Mouse (Mus musculus) embryonic stem cell, embryonic (primary cell): ENCODE results near the gene Rexo4.

Source experiments
- CTCF ChIA-PET, 4 experiments: fragments of 300-600 bp in 2 of 4; fragments of 350-600 bp in 2 of 4; sonication (Branson Sonifier 250); formaldehyde crosslinking; loops; one replicate each; lab custom pipeline; 2022; ENCODE audit warnings: inconsistent platforms in 2 of 4; lab: Charles Lee
- POLR2A ChIA-PET, 4 experiments: fragments of 300-600 bp in 2 of 4; fragments of 350-600 bp in 2 of 4; sonication (Branson Sonifier 250); formaldehyde crosslinking; loops; one replicate each; lab custom pipeline; 2022; ENCODE audit warnings: antibody characterized with exemption in 4 of 4, inconsistent platforms in 1 of 4; lab: Charles Lee

Gene Rexo4

DNA sequence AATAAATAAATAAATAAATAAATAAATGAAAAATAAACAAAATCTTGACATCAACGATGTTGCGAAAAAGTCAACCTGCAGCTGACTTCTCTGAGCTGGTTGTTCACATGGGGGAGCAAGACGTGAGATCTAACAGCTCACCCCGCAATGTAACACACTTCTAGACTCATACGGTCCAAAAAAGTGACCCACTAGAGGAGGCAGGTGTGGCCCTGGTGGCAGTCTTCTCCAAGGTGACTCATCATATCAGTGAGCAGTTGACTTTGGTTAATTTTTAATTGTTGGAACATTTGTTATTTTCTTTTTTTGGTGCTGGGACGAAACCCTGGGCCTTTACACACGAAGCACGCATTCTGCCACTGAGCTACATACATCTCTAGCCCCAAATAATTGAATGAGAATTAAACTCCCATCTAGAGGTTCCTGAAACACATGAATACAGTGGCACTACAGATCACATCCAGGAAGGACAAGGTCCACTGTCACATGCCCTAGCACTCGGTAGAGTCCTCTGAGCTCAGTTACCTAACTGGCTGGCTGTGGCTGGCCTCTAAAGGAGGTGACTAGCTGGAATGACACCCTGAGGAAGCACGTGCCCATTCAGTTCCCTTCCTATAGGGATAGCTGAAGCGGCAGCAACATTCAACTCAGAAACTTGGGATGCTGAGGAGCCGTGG is 7.2 kb downstream of the Rexo4 start:
- ChIA-PET POLR2A (interaction anchor here in 3 of 4 experiments (0.9 to 1.4 kb wide), 5 partner anchors 8 to 54 kb away, joined by 3 to 6 read pairs (median 3); partner anchors contain the start of gene Surf6 (in 1 of the 3)), CTCF (interaction anchor here in 1 of 4 experiments (0.6 to 1.2 kb wide), 2 partner anchors 21 to 83 kb away, joined by 3 read pairs; no protein-coding TSS in a partner anchor)

DNA sequence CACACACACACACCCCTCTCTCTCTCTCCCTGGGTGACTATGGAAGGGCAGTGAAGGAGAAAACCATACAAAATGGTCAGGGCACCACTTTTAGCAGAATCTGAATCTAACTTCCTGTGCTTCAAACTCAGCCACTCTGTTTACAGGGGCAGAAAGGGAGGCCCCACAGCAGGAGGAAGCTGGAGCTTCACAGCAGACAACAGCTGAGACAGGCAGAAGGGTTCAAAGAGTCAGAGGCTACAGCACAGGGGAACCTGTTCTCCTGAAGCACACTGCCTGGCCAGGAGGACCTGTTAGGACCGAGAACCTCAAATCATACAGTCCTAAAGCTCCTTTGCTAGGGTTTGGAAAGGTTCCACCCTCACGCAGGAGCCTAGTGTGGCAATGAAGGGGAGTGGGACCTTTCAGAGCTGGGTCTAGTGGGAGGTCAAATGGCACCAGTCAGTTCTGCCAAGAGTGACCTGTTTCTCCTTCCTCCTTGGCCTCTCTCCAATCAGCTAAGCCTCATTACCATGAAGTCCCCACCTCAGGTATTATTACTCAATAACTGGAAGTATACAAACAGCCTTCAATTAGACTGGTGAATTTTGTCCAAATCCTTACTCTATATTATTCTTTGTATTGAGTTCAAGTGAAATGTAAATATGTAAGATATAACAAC is 9.3 kb downstream of the Rexo4 start:
- POLR2A ChIA-PET, result interaction anchor here in 1 of 4 experiments (0.8 to 1.3 kb wide), 4 partner anchors 9 to 319 kb away, joined by 3 to 4 read pairs (median 4); no protein-coding TSS in a partner anchor

DNA sequence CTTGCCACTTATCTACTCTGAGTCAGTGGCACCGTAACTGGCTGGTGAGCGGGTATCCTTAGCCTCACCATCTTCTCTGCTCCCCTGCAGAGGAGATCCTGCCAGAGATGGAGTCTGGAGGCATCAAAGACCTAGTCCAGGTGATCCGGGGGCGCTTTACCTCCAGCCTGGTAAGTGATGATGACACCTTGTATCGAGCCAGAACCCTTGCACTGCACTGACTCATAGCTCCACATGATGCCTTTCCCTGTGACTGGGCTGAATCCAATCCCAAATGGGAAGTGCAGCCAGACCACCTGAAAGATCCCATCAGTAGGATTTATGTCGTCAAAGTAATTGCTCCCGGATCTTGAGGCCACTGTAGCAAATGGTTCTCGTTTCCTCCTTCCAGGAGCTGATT is 11.3 kb downstream of the Rexo4 start:
- ChIA-PET CTCF (no interaction called here), POLR2A (interaction anchor here in 3 of 4 experiments (0.7 to 1.8 kb wide), 6 partner anchors 11 to 50 kb away, joined by 3 to 6 read pairs (median 4); partner anchors contain the start of gene Surf6 (in 1 of the 3))

More for the DNA sequence above, 9.3 kb downstream of the Rexo4 start:
- CTCF ChIA-PET, result no interaction called here

DNA sequence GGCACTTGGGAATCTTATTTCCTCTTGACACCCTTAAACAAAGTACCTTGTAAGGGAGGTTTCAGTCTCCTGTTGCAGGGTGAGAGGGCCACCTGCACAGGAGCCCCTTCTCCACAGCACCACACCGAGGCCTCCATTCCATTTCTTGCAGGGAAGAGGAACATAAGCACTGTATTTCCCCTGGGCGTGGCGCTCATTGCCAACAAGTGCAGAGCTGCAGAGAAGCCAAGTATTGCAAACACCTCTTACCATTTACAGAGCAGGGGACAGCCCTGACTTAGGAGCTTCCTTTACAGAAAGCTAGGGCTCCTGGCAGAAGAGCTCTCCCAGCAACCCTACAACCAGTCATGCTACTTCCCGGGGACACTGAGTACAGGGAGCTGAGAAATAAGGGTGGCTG is 12.0 kb downstream of the Rexo4 start:
- CTCF ChIA-PET, result interaction anchor here in 1 of 4 experiments (0.7 kb wide), 1 partner anchor 1313 kb away, joined by 6 read pairs; no protein-coding TSS in a partner anchor
- POLR2A ChIA-PET, result interaction anchor here (0.5 to 1.8 kb wide), 10 partner anchors 10 to 348 kb away, joined by 3 to 6 read pairs (median 3); partner anchors contain the start of genes Agpat2 (in 1 of the 4) and Surf6 (in 1 of the 4)

DNA sequence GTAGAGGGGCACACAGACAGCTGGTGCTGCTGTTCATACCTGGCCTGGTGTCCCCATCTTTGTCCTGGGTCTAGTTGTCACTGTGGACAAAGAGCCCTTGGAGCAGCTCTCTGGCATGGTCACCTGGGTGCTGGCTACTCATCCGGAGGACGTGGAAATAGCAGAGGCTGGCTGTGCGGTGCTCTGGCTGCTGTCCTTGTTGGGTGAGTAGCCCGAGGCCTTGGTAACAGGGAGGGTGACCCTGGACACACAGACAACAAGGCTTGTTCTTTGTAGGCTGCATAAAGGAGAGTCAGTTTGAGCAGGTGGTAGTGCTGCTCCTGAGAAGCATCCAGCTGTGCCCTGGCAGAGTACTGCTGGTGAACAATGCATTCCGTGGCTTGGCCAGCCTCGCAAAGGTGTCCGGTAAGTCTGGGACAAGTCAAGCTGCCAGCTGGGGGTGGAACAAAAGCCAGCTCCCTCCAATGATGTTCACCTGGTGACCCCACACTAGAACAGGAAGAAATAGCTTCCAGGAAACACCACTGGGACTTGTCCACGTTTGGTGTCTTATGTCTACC is 12.8 kb downstream of the Rexo4 start:
- CTCF ChIA-PET, result interaction anchor here in 1 of 4 experiments (0.7 kb wide), 1 partner anchor 1312 kb away, joined by 6 read pairs; no protein-coding TSS in a partner anchor
- POLR2A ChIA-PET, result interaction anchor here in 2 of 4 experiments (0.6 to 2.5 kb wide), 7 partner anchors 10 to 347 kb away, joined by 3 to 8 read pairs (median 3); partner anchors contain the start of genes Agpat2 (in 1 of the 2) and Surf6 (in 1 of the 2)

DNA sequence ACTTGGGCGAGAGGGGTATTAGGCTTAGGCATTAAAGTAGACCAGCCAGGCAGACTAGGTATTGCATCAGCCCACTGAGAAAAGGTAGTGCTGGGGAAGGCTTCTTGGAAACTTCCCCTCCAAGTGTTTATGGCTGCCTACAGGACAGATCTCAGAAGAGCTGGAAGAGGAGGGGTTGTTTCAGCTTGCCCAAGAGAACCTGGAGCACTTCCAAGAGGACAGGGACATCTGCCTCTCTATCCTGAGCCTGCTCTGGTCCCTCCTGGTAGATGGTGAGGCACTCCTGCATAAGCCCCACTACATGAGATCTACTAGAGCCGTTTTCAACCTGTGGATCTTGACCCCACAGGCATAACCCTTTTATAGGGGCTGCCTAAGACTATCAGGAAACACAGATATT is 13.8 kb downstream of the Rexo4 start:
- CTCF ChIA-PET, result no interaction called here
- POLR2A ChIA-PET, result interaction anchor here in 1 of 4 experiments (1.3 to 2.5 kb wide), 2 partner anchors 14 to 18 kb away, joined by 3 to 8 read pairs; no protein-coding TSS in a partner anchor

DNA sequence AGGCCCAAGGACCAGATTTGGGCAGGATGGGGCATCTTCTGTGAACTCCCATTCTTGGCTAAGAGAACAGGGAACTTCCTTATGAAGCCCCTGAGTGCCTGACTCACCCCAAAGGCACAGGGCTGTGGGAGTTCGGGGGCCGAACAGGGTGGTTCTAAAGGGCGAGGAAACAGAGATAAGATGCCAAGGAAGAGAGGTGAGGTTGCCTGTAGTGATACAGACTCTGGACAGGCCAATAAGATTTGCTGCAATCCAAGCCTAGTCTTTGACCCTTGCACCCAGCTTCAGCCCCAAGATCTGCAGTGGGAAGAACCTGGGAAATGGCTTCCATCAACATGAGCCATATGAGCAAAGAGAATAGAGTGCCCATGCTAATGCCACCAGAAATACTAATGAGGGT is 20.9 kb downstream of the Rexo4 start:
- CTCF ChIA-PET, result no interaction called here
- POLR2A ChIA-PET, result no interaction called here

DNA sequence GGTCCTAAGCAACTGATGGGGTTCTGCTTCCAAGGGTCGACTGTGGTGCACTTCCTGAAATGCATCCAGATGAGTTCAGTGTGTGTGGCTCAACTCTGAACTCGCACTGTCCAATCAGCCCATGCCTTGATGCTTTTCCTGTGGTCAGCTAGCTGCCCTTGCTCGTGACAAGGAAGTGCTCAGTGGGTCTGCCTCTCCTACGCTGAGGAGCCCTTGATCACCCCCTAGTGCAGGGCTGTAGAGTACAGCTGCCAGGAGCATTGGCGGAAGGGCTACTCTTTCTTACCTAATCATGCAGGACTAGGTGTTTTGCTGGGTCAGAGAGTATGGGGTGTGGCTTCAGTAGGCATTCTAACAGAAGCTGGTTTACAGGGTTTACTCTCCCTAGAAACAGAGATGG is 22.6 kb downstream of the Rexo4 start:
- POLR2A ChIA-PET, result interaction anchor here in 3 of 4 experiments (0.9 to 2.6 kb wide), 7 partner anchors 9 to 49 kb away, joined by 3 to 9 read pairs (median 4); no protein-coding TSS in a partner anchor
- CTCF ChIA-PET, result interaction anchor here in 1 of 4 experiments (1.5 to 1.9 kb wide), 2 partner anchors 12 to 86 kb away, joined by 4 to 6 read pairs; partner anchors contain the start of gene Slc2a6

DNA sequence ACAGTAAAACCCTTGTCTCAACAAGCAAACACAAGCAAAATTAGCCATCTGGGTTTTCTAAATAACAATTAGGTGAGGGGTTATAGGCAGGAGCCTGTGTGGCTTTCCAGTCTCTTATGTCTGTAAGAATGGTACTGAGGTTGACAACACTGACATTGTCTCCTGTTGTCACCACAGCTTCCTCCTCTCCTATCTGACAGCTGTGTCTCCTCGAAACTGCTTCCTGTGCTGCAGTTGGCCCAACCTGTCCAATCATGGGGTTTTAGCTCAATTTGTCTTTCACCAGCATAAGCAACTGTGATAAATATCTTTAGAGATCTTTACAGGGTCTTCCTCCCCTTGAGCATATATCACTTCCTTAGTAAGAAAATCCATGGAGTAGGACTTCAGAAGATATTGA is 27.8 kb downstream of the Rexo4 start:
- ChIA-PET CTCF (interaction anchor here in 1 of 4 experiments (0.9 kb wide), 1 partner anchor 21 kb away, joined by 3 read pairs; no protein-coding TSS in a partner anchor), POLR2A (interaction anchor here in 1 of 4 experiments (0.9 to 1.0 kb wide), 3 partner anchors 13 to 300 kb away, joined by 3 to 4 read pairs (median 3); partner anchors contain the start of gene Surf6)

DNA sequence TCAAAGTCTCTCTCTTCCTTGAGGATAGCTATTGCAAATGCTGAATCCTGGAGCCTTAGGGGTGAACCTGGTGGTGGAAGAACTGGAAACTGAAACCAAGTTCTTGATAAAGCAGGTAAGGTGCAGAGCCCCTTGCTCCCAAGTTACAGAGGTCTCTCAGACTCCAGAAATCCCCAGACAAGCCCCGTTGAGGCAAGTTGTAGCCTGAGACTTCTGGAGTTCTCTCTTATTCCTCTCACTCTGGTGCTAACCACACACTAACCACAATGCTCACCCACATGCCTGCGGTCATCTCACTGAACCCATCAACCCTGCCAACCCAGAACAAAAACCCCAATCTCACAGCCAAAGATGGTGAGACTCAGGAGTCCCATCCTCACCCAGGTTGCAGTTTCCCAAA is 28.9 kb downstream of the Rexo4 start:
- ChIA-PET POLR2A (interaction anchor here in 2 of 4 experiments (1.0 to 4.8 kb wide), 16 partner anchors 10 to 490 kb away, joined by 3 to 34 read pairs (median 4); partner anchors contain the start of genes Surf6 (in 2 of the 2), Sec16a (in 1 of the 2), Surf1 (in 1 of the 2) and Surf2 (in 1 of the 2)), CTCF (no interaction called here)

DNA sequence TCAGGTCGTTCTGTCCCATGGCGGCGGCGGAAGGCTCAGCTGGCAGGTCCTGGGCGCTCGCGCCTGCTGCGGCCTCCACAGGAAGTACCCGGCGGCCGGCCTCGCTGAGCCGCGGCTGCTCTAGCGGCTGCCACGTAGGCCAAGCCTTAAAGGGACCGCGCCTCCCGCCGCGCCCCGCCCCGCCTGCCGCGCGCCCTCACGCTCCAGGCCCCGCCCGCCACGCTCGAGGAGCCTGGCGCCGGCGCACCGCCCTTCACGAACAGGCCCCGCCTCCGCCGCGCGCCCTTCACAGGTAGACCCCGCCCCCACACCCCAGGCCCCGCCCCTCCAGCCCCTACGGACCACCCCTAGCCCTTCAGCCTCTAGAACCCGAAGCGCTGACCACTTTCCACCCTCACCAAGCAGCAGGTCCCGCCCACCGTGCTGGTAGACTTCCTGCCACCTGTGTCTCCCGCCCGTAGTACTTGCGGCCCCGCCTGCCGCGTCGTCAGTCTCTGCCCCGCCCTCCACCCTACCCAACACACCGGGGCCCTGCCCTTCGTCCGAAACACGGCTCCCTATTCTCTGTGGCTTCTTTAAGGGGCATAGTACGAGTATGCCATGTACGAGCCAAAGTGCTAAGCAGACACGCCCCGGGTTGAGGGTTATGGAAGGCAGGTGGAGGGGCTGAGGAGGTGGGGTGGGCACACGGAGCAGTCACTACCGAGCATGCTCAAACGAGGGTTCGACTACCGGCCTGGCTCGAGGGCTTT is 30.7 kb downstream of the Rexo4 start, which contains the start of the genes Surf4 and Stkld1:
Gene Surf4 (minus strand): TSS at position 625 of the 752 bp plus-strand sequence.
Gene Stkld1 (plus strand): TSS at position 744 of the 752 bp plus-strand sequence.
- ChIA-PET POLR2A (interaction anchor here (0.5 to 4.9 kb wide), 41 partner anchors 8 to 793 kb away, joined by 3 to 97 read pairs (median 4); partner anchors contain the start of genes Surf6 (in 3 of the 4), Surf1 (in 2 of the 4), Surf2 (in 2 of the 4) and Qsox2 (in 1 of the 4)), CTCF (interaction anchor here in 3 of 4 experiments (0.6 to 1.8 kb wide), 5 partner anchors 15 to 106 kb away, joined by 3 to 5 read pairs (median 3); partner anchors contain the start of gene Surf6 (in 1 of the 3))

DNA sequence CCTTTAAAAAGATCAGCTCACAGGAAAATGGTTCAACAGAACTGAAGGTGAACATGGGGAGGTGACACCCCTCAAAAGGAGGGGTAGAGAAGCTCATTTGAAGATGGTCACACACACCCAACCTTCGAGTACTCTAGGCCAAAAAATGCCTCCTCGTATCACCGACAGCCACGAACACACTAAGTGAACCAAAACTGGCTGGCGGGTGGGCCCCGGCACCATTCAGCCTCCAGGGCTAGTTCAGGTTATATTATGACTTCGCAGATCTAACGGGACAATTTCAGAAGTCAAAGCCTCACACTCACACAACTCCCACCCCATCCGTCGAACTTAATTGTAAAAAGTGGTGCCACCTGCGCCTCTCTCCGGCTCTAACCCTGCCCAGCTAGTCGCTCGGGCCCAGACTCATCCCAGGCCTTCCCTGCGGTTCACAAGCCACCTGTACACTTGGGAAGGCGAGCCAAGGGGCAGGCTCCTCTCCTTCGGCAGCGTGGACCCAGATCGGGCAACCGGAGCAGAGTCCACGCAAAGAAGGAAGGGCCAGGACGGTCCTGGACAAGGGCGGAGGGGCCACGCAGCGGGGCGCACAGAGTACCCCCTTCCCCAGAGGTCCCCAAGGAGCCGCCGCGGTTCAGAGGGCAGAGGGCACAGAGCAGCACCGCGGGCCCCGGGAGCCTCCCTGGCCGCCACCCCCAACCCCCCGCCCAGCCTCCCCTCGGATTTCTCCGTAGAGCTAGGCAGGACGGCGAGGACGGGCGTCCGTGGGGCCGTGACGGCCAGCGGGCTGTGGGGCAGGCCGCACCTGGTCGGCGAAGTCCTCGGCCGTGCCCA is 31.5 kb downstream of the Rexo4 start:
- ChIA-PET POLR2A (interaction anchor here (0.5 to 4.9 kb wide), 51 partner anchors 8 to 793 kb away, joined by 3 to 97 read pairs (median 3); partner anchors contain the start of genes Surf6 (in 4 of the 4), Surf1 (in 2 of the 4), Surf2 (in 2 of the 4) and Qsox2 (in 1 of the 4)), CTCF (interaction anchor here (0.6 to 1.8 kb wide), 6 partner anchors 17 to 106 kb away, joined by 3 to 5 read pairs (median 4); partner anchors contain the start of gene Surf6 (in 1 of the 4))

DNA sequence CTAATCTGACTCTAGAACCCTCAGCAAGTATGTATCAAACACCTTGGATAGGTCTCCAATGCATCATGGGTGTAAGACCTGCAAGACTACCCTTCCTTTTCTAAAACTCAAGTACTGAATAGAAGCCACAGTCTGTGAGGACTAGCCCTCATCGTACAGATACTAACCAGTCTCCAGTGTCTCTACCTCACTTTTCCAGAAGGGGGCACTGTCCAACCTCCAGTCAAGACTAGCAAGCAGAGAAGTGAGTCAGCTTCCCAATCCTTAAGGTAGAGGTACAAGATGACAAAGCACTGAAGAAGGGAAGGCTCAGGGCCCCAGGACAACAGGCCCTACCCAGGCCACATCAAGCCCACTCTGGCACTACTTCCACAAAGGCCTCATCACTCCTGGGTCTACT is 33.8 kb downstream of the Rexo4 start:
- CTCF ChIA-PET, result interaction anchor here (0.6 to 2.2 kb wide), 27 partner anchors 9 to 1408 kb away, joined by 3 to 15 read pairs (median 4); partner anchors contain the start of genes Surf1 (in 2 of the 4), Surf2 (in 1 of the 4) and Surf6 (in 1 of the 4)
- POLR2A ChIA-PET, result interaction anchor here in 3 of 4 experiments (0.6 to 4.9 kb wide), 29 partner anchors 8 to 326 kb away, joined by 3 to 97 read pairs (median 6); partner anchors contain the start of genes Surf1 (in 3 of the 3), Surf2 (in 3 of the 3), Med22 (in 2 of the 3) and Rpl7a (in 2 of the 3)

DNA sequence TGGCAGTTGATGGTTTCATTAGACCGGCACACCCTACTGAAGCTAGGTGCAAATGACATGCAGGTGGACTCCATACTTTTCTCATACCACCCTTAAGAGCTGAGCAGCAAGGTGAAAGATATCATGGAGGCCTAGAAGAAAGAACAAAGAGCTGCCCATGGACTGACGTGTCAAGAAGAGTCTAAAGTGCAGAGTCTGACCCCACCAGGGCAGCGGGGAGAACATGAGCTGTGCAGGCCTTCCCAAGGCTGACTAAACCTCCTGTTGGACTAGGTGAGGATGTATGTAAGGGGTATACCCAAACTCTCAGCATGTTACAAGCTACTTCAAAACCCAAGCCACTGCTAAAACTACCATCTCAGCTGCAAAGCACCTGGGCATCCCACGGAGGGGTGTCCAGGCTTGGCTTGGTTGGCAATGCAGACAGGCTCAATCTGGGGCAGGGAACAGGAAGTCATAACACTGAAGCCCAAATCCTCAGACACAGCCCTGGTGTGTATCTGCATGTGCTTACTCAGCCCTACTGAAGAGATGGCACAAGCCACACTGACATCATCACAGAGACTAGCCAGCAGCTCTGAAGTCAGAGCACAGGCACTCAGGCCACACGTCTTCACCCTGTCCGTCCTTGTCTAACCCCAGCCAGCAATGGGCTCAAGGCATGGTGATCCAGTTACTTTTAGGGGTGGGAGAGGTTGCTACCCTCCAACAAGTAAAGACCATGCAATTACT is 36.3 kb downstream of the Rexo4 start:
- CTCF ChIA-PET, result no interaction called here

DNA sequence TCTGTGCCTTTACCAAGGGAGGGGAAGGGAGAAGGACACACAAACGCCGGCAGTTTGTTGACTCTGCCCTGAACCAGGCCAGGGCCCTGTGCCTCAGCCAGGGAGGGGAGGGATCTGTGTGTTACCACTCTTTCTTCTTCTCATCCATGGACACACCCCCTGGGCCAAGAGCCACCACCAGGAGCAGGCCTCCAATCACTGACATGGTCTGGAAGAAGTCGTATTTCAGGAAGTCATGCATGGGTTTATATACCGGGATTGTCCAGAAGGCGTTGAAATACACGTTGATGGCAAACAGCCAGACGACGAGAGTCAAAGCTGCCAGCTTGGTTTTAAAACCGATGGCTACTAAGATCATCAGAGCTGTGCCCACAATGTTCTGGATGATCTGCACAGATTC is 42.4 kb downstream of the Rexo4 start:
- POLR2A ChIA-PET, result interaction anchor here (0.8 to 13.6 kb wide), 11 partner anchors 8 to 96 kb away, joined by 3 to 251 read pairs (median 9); partner anchors contain the start of genes Surf6 (in 2 of the 4), Med22 (in 1 of the 4) and Rpl7a (in 1 of the 4)
- CTCF ChIA-PET, result interaction anchor here in 3 of 4 experiments (0.8 to 1.5 kb wide), 4 partner anchors 8 to 15 kb away, joined by 3 to 6 read pairs (median 3); no protein-coding TSS in a partner anchor

More for the DNA sequence above, 36.3 kb downstream of the Rexo4 start:
- POLR2A ChIA-PET, result interaction anchor here in 3 of 4 experiments (0.7 to 13.6 kb wide), 12 partner anchors 9 to 111 kb away, joined by 3 to 251 read pairs (median 10); partner anchors contain the start of genes Surf1 (in 2 of the 3), Surf2 (in 2 of the 3), Surf6 (in 2 of the 3) and Med22 (in 1 of the 3)
